Mouse (Mus musculus) CH12.LX (cell line): ENCODE measurements around the gene Gm19402. TPM values are rescaled to one million over a fixed set of nuclear protein-coding genes. Genes with fewer than 3 reads are reported as not detected.
"Not testable (repeated sequence)": the region's sequence is repeated elsewhere in the genome, so short reads cannot be mapped to it uniquely, and the experiment has no call there.

Experiments used
- DNase-seq: peaks from one replicate; pipeline ENCODE4 v3.0.0-alpha.2; 2013; ENCODE audit errors: extremely low read depth
- H3K27ac ChIP-seq: 2 replicates; pipeline ENCODE4 v1.5.1; 2012; ENCODE audit warnings: low read depth, mild to moderate bottlenecking, control low read depth, moderate library complexity; ENCODE audit not compliant: insufficient read depth
- H3K27me3 ChIP-seq: replicated peaks from 2 replicates; pipeline ENCODE3; 2012; ENCODE audit warnings: inconsistent platforms
- H3K36me3 ChIP-seq, 2 experiments: replicated peaks in 1 of 2; 2 replicates each; pipeline versions ENCODE3 to v1.6.1; 2012; ENCODE audit warnings: inconsistent platforms in 1 of 2, low read length in 1 of 2, mild to moderate bottlenecking in 1 of 2, mixed read lengths in 1 of 2, moderate library complexity in 1 of 2; ENCODE audit not compliant: control insufficient read depth in 1 of 2, insufficient read depth in 1 of 2
- H3K4me1 ChIP-seq, 2 experiments: 2 replicates each; pipeline ENCODE4 v1.6.1; 2012; ENCODE audit warnings: inconsistent platforms in 1 of 2, moderate library complexity in 1 of 2; ENCODE audit not compliant: insufficient read depth in 2 of 2, control insufficient read depth in 1 of 2
- H3K4me2 ChIP-seq: 2 replicates; pipeline ENCODE4 v1.6.1; 2012; ENCODE audit warnings: low read depth, mild to moderate bottlenecking, control low read depth; ENCODE audit not compliant: poor library complexity, insufficient read depth, severe bottlenecking
- H3K4me3 ChIP-seq, 3 experiments: fragments of 150-350 bp in 1 of 3; sonication (generic) in 1 of 3; replicated peaks in 1 of 3; 2 replicates each; pipeline versions ENCODE3 to v1.5.1; 2011 to 2012; ENCODE audit warnings: low read depth in 2 of 3, low read length in 2 of 3, mild to moderate bottlenecking in 2 of 3, moderate library complexity in 2 of 3, control low read depth in 1 of 3, improper control_type of control experiment in 1 of 3, inconsistent platforms in 1 of 3, mixed read lengths in 1 of 3; ENCODE audit not compliant: poor library complexity in 1 of 3
- H3K79me2 ChIP-seq: replicated peaks from 2 replicates; pipeline ENCODE4 v1.6.1; 2012; ENCODE audit warnings: mild to moderate bottlenecking, moderate library complexity; ENCODE audit not compliant: control insufficient read depth, poor library complexity, insufficient read depth, severe bottlenecking; ENCODE audit errors: extremely low read depth
- H3K9ac ChIP-seq: 2 replicates; pipeline ENCODE4 v1.6.1; 2012; ENCODE audit warnings: low read depth, mild to moderate bottlenecking, control low read depth, moderate library complexity; ENCODE audit not compliant: insufficient read depth
- H3K9me3 ChIP-seq: replicated peaks from 2 replicates; pipeline ENCODE3; 2012; ENCODE audit warnings: low read length, inconsistent platforms, mixed read lengths
- BHLHE40 ChIP-seq: IDR thresholded peaks from 2 replicates; pipeline ENCODE4 v1.6.1; 2011; ENCODE audit warnings: mild to moderate bottlenecking, low read depth, low read length, improper control_type of control experiment
- CHD2 ChIP-seq: IDR thresholded peaks from 2 replicates; pipeline ENCODE4 v1.6.1; 2011; ENCODE audit warnings: low read length, improper control_type of control experiment
- CTCF ChIP-seq, 2 experiments: IDR thresholded peaks in 1 of 2; conservative IDR thresholded peaks in 1 of 2; 2 replicates each; pipeline ENCODE4 v1.5.1; 2011 to 2012; ENCODE audit warnings: low read depth in 2 of 2, low read length in 2 of 2, improper control_type of control experiment in 1 of 2, inconsistent platforms in 1 of 2, mild to moderate bottlenecking in 1 of 2, moderate library complexity in 1 of 2
- E2F4 ChIP-seq: IDR thresholded peaks from 2 replicates; pipeline ENCODE4 v1.6.1; 2011; ENCODE audit warnings: low read depth, low read length, improper control_type of control experiment; ENCODE audit not compliant: insufficient replicate concordance
- ELF1 ChIP-seq: IDR thresholded peaks from 2 replicates; pipeline ENCODE4 v1.6.1; 2014; ENCODE audit warnings: low read depth, mild to moderate bottlenecking, inconsistent platforms, low read length, improper control_type of control experiment
- EP300 ChIP-seq: IDR thresholded peaks from 2 replicates; pipeline ENCODE4 v1.6.1; 2011; ENCODE audit warnings: low read length, improper control_type of control experiment
- ETS1 ChIP-seq: conservative IDR thresholded peaks from 2 replicates; pipeline ENCODE4 v1.6.1; 2012; ENCODE audit warnings: low read depth, mild to moderate bottlenecking, inconsistent platforms, low read length, improper control_type of control experiment, moderate library complexity
- JUND ChIP-seq: conservative IDR thresholded peaks from 2 replicates; pipeline ENCODE4 v1.6.1; 2011; ENCODE audit warnings: low read depth, low read length, improper control_type of control experiment
- MAFK ChIP-seq: IDR thresholded peaks from 2 replicates; pipeline ENCODE4 v1.6.1; 2011; ENCODE audit warnings: low read length, improper control_type of control experiment; ENCODE audit not compliant: insufficient replicate concordance
- MAZ ChIP-seq: IDR thresholded peaks from 2 replicates; pipeline ENCODE4 v1.6.1; 2012; ENCODE audit warnings: low read depth, mild to moderate bottlenecking, inconsistent platforms, low read length, improper control_type of control experiment, moderate library complexity
- MEF2A ChIP-seq: IDR thresholded peaks from 2 replicates; pipeline ENCODE4 v1.6.1; 2014; ENCODE audit warnings: low read depth, mild to moderate bottlenecking, inconsistent platforms, low read length, improper control_type of control experiment, borderline replicate concordance
- MXI1 ChIP-seq: IDR thresholded peaks from 2 replicates; pipeline ENCODE4 v1.6.1; 2011; ENCODE audit warnings: mild to moderate bottlenecking, low read depth, low read length, improper control_type of control experiment
- NRF1 ChIP-seq: IDR thresholded peaks from 2 replicates; pipeline ENCODE4 v1.6.1; 2014; ENCODE audit warnings: low read depth, mild to moderate bottlenecking, inconsistent platforms, low read length, improper control_type of control experiment, moderate library complexity
- POLR2A ChIP-seq: IDR thresholded peaks from 2 replicates; pipeline ENCODE4 v1.6.1; 2011; ENCODE audit warnings: low read depth, mild to moderate bottlenecking, improper control_type of control experiment, low read length
- POLR2AphosphoS2 ChIP-seq: IDR thresholded peaks from 2 replicates; pipeline ENCODE4 v1.6.1; 2011; ENCODE audit warnings: low read depth, low read length, improper control_type of control experiment
- SMC3 ChIP-seq: IDR thresholded peaks from 2 replicates; pipeline ENCODE4 v1.6.1; 2011; ENCODE audit warnings: low read depth, low read length, improper control_type of control experiment
- TCF12 ChIP-seq: IDR thresholded peaks from 2 replicates; pipeline ENCODE4 v1.6.1; 2014; ENCODE audit warnings: low read depth, mild to moderate bottlenecking, inconsistent platforms, low read length, improper control_type of control experiment
- UBTF ChIP-seq: IDR thresholded peaks from 2 replicates; pipeline ENCODE4 v1.6.1; 2012; ENCODE audit warnings: low read depth, mild to moderate bottlenecking, inconsistent platforms, low read length, improper control_type of control experiment, moderate library complexity
- USF2 ChIP-seq: conservative IDR thresholded peaks from 2 replicates; pipeline ENCODE4 v1.6.1; 2011; ENCODE audit warnings: low read depth, low read length, improper control_type of control experiment
- ZKSCAN1 ChIP-seq: IDR thresholded peaks from 2 replicates; pipeline ENCODE4 v1.6.1; 2012; ENCODE audit warnings: low read depth, inconsistent platforms, low read length, improper control_type of control experiment, borderline replicate concordance
- ZMIZ1 ChIP-seq: IDR thresholded peaks from 2 replicates; pipeline ENCODE4 v1.6.1; 2012; ENCODE audit warnings: low read depth, mild to moderate bottlenecking, inconsistent platforms, low read length, improper control_type of control experiment
- ZNF384 ChIP-seq: IDR thresholded peaks from 2 replicates; pipeline ENCODE4 v1.6.1; 2012; ENCODE audit warnings: low read depth, low read length, improper control_type of control experiment, inconsistent platforms
- dilution Hi-C: fragments of 300-500 bp; cut with MboI; formaldehyde crosslinking; loops from 2 replicates; pipeline ENCODE4 v1.14.3; 2020; ENCODE audit warnings: low sequenced_read_pairs; ENCODE audit not compliant: extremely low pct_unique_long_range_greater_than_20kb, extremely low pct_ligation_motif_present
- in situ Hi-C: fragments of 300-500 bp; cut with MboI; formaldehyde crosslinking; loops from 3 replicates; pipeline ENCODE4 v1.14.3; 2019; ENCODE audit warnings: low sequenced_read_pairs, low pct_ligation_motif_present, low pct_unique_long_range_greater_than_20kb, mixed read lengths
- polyA plus RNA-seq: library from polyadenylated mRNA; unstranded; fragments of >175 nt; gene quantifications from 2 replicates; pipeline ENCODE4 v1.2.1, GENCODE M21; 2012; ENCODE audit warnings: low read depth; ENCODE audit not compliant: insufficient read length
- total RNA-seq, 2 experiments: library from RNA; depleted of rRNA; stranded (reverse); fragments of 300-350 nt in 1 of 2; fragments of >200 nt in 1 of 2; gene quantifications; 2 replicates each; pipeline ENCODE4 v1.2.3; 2012 to 2014

Gene Gm19402
- total and polyA plus RNA-seq, 3 experiments: not detected

GRCm38 (mm10) chr10:77726186-77726585 is 35.6 kb upstream of the Gm19402 start, which contains the start of gene Gm10100:
Gene Gm10100 (plus strand): TSS chr10:77726486.
- dilution Hi-C loops (no loop called here), in situ Hi-C loops (no loop called here)
- H3K27me3 ChIP-seq: peaks cover 51% of the 10 kb centered on the region
- H3K36me3 ChIP-seq: no peaks in the 10 kb centered on the region
- no peaks in the 10 kb centered on the region for H3K79me2 ChIP-seq
- H3K4me2 ChIP-seq: no peak within 1 kb of the TSS
- no peak for DNase-seq
- H3K9ac ChIP-seq: no peak within 1 kb of the TSS
- TF ChIP-seq ELF1 (no peak), MAFK (no peak), JUND (no peak), BHLHE40 (no peak), EP300 (no peak), POLR2A (no peak), POLR2AphosphoS2 (no peak), NRF1 (no peak), TCF12 (no peak), MXI1 (no peak), MAZ (no peak), ZKSCAN1 (no peak), ZNF384 (no peak), E2F4 (no peak), SMC3 (no peak), USF2 (no peak)
- H3K4me3 ChIP-seq: no peak within 1 kb of the TSS
- no peaks in the 10 kb centered on the region for H3K4me1 ChIP-seq
- peaks cover 3% of the 10 kb centered on the region for H3K9me3 ChIP-seq
- H3K27ac ChIP-seq: no peak within 1 kb of the TSS

DNA sequence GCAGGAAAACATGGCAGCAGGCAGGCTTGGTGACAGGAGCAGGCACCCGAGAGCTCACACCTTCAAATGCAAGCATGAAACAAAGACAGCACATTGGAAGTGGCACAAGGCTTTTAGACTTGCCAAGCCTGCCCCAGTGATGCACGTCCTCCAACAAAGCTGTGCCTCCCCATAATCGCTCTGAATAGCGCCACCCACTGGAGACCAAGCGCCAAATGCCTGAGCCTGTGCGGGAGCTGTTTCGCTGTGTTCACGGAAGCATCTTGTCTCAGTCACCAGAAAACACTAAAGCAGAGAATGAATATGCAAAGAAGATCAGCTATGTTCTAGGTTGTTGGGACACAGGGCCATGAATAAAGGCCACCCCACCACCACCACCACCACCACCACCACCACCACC is 34.3 kb upstream of the Gm19402 start:
- Histone ChIP-seq H3K4me3 (no peak overlapping the region), H3K4me2 (no peak overlapping the region), H3K27ac (no peak overlapping the region), H3K79me2 (no peaks in the 10 kb centered on the region), H3K9ac (no peak overlapping the region), H3K36me3 (no peaks in the 10 kb centered on the region), H3K27me3 (peaks cover 48% of the 10 kb centered on the region), H3K4me1 (no peaks in the 10 kb centered on the region), H3K9me3 (peaks cover 10% of the 10 kb centered on the region)
- DNase-seq: no peak
- in situ Hi-C loops (no loop called here), dilution Hi-C loops (no loop called here)
- TF ChIP-seq MAZ (no peak), BHLHE40 (no peak), NRF1 (no peak), CTCF (conservative IDR thresholded peaks at IDR 0.05 in 1 of 2, IDR thresholded peaks at IDR 0.05 in 1 of 2; ENCODE audit: low read depth in 2 of 2, low read length in 2 of 2) (peak in 1 of 2 experiments; percentile 33; a peak in 2 of 4 replicates), JUND (no peak), SMC3 (peak; percentile 30), MEF2A (no peak), ETS1 (no peak), CHD2 (no peak), ELF1 (no peak), UBTF (no peak), ZMIZ1 (no peak)

DNA sequence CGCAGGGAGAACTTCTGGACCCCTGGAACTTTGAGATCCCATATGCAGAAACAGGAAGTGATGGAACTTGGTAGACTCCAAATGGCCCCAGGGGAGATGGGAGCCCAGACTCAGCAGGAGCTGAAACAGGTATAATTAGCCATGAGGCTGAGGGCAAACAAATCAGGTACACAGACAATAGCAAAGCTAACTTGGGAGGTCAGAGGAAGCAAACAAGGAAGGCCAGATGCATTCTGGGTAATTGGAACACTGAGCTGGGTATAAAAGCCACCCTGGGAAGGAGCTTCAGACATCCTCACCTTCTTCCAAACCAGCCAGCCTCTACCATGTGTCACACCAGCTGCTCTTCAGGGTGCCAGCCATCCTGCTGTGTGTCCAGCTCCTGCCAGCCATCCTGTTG is 29.7 kb upstream of the Gm19402 start, which contains the start of gene Krtap12-1:
Gene Krtap12-1 (plus strand): TSS at position 301 of the 400 bp plus-strand sequence.
- in situ Hi-C loops, H3K79me2 ChIP-seq, H3K27ac ChIP-seq, dilution Hi-C loops, H3K4me2 ChIP-seq, H3K4me3 ChIP-seq, H3K4me1 ChIP-seq, DNase-seq, H3K9ac ChIP-seq, H3K36me3 ChIP-seq: not testable (repeated sequence)
- peaks cover 13% of the 10 kb centered on the region for H3K9me3 ChIP-seq
- H3K27me3 ChIP-seq: peaks cover 73% of the 10 kb centered on the region
